Mouse (Mus musculus) megakaryocyte-erythroid progenitor cell, adult 5 weeks (primary cell): ENCODE measurements around the gene Zfp398. TPM values are rescaled to one million over a fixed set of nuclear protein-coding genes. Genes with fewer than 3 reads are reported as not detected.

Experiments
- polyA plus RNA-seq: library from polyadenylated mRNA; stranded (reverse); fragments of >175 nt; gene quantifications from 2 replicates; pipeline ENCODE4 v1.2.3, GENCODE M21; 2012

Zfp398 gene
- 6.6 TPM in 2 replicates for polyA plus RNA-seq

GRCm38 (mm10) chr6:47835482-47835983 is at the start of gene Zfp398:
Zfp398 (plus strand) TSS chr6:47835661.

DNA sequence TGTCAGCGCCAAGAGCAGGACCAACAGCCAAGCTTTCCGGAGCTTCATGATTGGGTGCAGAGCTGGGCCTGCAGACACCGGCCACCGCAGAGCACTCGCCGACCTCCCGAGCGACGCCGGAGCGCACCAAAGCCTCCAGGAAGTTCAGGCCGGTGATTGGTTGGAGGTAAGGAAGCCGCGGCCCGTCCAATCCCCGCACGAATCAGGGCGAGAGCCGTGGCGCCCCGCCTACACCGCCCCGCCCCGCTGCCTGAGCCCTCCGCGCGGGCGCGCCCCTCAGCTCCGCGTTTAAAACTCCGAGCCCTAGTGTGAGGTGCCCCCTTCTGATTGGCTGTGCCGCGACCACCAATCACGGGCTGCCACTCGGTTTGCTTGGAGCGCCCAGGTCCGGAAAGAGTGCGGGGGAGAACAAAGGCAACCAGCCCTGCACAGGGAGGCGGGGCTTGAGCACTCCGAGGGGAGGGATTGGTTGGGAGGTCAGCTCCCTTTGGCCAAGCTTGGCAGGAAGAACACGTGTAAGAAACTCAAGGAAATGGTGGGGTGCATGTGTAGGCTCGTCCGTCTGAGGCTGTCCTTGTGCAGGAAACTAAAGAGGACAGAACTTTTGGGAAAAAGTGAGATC is 22.1 kb upstream of the Zfp398 start, which contains the start of gene Pdia4:
Gene Pdia4, minus strand, starts transcription at position 174 of the 622 bp plus-strand sequence.

DNA sequence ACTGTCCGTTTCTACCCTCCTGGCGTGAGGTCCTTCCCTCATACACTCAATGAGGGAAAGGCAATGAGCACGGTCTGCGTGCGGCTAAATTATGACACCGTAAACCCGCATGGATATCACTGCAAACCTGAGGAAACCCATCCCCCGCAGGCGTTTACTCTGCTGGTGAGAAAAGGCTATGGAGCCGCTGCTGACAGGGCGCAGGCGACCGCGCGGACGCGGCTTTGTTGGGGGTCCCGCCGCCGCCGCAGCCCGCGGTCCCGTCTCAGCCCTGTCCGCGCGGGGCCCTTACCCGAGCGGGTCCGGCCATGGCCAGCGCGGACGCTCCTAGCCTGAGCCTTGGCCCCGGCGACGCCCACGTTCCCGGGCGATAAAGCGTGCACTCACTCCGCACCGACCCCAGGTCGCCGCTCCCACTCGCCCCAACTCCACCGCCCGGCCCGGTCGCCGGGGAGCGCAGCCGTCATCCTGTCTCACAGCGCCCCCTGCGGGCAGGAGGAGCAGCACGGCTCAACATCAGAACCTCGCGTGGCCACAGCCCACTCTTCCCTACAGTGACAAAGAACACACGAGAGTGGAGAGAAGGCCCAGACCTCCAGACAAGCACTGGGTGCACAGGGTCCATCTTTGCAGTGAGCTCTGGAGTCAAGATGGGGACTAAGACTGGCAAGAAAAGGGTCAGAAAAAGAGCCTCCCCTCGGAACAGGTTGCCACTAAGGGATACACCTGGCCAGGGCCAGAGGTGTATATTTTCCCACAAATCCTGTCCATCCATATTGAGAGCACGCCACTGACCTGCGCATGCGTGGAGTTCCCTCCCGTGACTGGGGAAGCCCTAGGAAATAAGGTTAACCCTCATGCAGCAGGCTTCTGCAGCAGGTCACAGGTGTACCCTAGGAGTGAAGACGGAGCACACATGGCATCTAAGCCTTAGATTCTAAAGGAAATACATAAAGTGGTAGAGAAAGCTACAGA is 5.1 kb upstream of the Zfp398 start, which contains the start of gene Zfp786:
Gene Zfp786, minus strand, starts transcription at position 764 of the 975 bp plus-strand sequence.

GRCm38 (mm10) chr6:47877058-47877457 is 41.6 kb downstream of the Zfp398 start, which contains the start of gene Zfp282:
Zfp282 (plus strand) TSS chr6:47877204.

DNA sequence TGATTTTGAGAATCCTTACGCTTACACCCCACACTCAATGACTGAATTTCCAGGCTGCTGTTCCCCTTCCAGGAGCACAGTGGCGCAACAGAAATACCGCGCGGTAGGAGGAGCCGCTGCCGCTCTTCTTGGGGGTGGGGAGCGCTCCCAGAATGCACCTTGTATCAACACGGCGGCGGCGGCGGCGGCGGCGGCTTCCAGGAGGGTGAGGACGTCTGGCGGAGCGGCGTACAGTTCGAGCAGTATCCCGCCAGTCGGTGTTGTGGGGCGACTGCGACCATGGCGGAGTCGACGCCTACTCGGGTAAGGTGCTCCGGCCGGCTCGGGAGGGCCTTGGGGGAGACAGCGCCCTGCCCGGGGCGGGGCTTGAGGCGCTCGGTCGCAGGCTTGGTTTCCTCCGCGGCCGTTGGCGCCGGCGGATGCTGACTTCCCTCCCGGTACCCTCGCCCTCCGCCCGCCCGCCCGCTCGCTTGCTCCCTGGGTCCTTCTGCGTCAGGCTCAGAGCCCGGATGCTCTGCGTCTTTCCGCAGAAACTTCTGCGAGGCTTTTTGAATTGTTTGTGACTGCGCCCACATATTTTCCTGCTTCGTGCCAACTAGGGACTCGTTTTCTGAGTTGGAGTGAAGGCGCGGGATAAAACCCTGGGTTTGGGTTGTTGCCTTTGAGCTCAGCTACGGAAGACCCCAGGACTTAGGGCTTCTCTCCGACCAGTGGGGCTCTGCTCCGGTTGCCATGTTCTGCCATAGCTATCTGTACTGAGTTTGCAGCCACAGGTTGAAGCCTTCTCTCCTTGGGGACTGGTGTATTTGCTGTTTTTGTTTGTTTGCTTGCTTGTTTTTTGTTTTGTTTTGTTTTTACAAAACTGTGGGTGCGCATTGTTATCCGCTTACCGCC is 85.2 kb downstream of the Zfp398 start, which contains the start of gene Zfp212:
Gene Zfp212, plus strand, starts transcription at position 30 of the 894 bp plus-strand sequence.

Other genes with a start within 250 kb of the Zfp398 start
- gene Ezh2, start 240.3 kb upstream of the Zfp398 start, polyA plus RNA-seq, result 34.4 and 46.0 TPM in 2 replicates
- 16.3 and 22.2 TPM in 2 replicates for gene Pdia4, start 22.2 kb upstream of the Zfp398 start, polyA plus RNA-seq
- 0.17 and 0.45 TPM in 2 replicates for gene Zfp786, start 4.8 kb upstream of the Zfp398 start, polyA plus RNA-seq
- 21.3 and 22.2 TPM in 2 replicates for gene Zfp282, start 41.5 kb downstream of the Zfp398 start, polyA plus RNA-seq
- gene Zfp212, start 84.8 kb downstream of the Zfp398 start, polyA plus RNA-seq, result 23.8 and 32.4 TPM in 2 replicates
- gene Zfp956, start 117.7 kb downstream of the Zfp398 start, polyA plus RNA-seq, result 13.3 and 18.9 TPM in 2 replicates
- 55.2 and 61.1 TPM in 2 replicates for gene Zfp777, start 213.2 kb downstream of the Zfp398 start, polyA plus RNA-seq